Mouse (Mus musculus) ES-E14 (cell line): ENCODE results near the gene Adam23.

Experiments used
- CHD2 ChIP-seq: IDR thresholded peaks from 2 replicates; pipeline ENCODE4 v1.6.1; 2014; ENCODE audit warnings: mild to moderate bottlenecking, low read depth, low read length, inconsistent platforms
- HCFC1 ChIP-seq: IDR thresholded peaks from 2 replicates; pipeline ENCODE4 v1.6.1; 2012; ENCODE audit warnings: low read length, inconsistent platforms, borderline replicate concordance; ENCODE audit not compliant: insufficient read depth
- ZC3H11A ChIP-seq: IDR thresholded peaks from 2 replicates; pipeline ENCODE4 v1.6.1; 2012; ENCODE audit warnings: low read depth, mild to moderate bottlenecking, inconsistent platforms, low read length, borderline replicate concordance

DNA sequence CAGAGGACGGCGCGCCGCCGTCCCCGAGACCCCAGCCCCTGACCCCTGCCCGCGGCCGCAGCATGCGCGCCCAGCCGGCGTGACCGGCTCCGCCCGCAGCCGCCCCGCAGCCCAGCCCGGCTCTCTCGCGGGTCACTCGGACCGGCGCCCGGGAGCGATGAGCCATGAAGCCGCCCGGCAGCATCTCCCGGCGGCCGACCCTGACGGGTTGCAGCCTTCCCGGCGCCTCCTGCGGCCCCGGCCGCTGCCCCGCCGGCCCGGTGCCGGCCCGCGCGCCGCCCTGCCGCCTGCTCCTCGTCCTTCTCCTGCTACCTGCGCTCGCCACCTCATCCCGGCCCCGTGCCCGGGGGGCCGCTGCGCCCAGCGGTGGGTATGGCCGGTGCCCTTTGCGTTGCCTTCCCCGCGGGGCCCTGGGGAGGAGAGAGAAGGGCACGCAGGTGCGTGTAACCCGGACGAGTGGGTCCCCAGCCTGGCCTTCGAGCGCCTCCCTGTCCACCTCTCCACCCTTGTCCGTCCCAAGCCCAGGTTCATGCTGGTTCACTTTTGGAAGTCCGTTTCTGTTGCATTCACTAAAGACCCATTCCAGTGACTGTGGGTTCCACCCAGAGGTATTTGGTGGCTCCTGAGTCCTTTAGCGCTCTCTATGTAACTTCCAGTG is 485 bp downstream of the Adam23 start:
- TF ChIP-seq HCFC1: 0 out of 2 replicates have a peak, but pooled peaks have one; percentile 4
- no peak for TF ChIP-seq CHD2
- TF ChIP-seq ZC3H11A: no peak
